Mouse (Mus musculus) naive thymus-derived CD4-positive, alpha-beta T cell, adult 2 months (primary cell): ENCODE data around the gene Tmem151b.

Experiments
- DNase-seq: peaks from one replicate; pipeline ENCODE4 v3.0.0-alpha.2; 2011; ENCODE audit warnings: low read depth

Gene Tmem151b

GRCm38 (mm10) chr17:45564531-45565084, 15.1 kb upstream of the Tmem151b start:
- peak; percentile 48 for DNase-seq

- peak; percentile 88 for DNase-seq
These were observed 14.4 kb upstream of the Tmem151b start, which contains the start of gene Slc35b2 for GRCm38 (mm10) chr17:45563655-45564530. Slc35b2 (plus strand) TSS chr17:45563874.

GRCm38 (mm10) chr17:45563216-45563615, 13.7 kb upstream of the Tmem151b start:
- DNase-seq: peak; percentile 38

GRCm38 (mm10) chr17:45559732-45560525, 10.5 kb upstream of the Tmem151b start:
- DNase-seq: peak; percentile 16

- peak; percentile 78 for DNase-seq
These were observed 8.8 kb upstream of the Tmem151b start for GRCm38 (mm10) chr17:45557998-45558862.

GRCm38 (mm10) chr17:45557246-45557824, 7.9 kb upstream of the Tmem151b start:
- peak; percentile 53 for DNase-seq

GRCm38 (mm10) chr17:45556514-45557245, 7.2 kb upstream of the Tmem151b start:
- DNase-seq: peak; percentile 47

- DNase-seq: no peak
These were observed 6.6 kb upstream of the Tmem151b start for GRCm38 (mm10) chr17:45556107-45556489.

GRCm38 (mm10) chr17:45555452-45556106, 6.1 kb upstream of the Tmem151b start, which contains the start of gene Nfkbie:
Nfkbie (plus strand) TSS chr17:45555703.
- peak; percentile 98 for DNase-seq

GRCm38 (mm10) chr17:45554420-45554819, 4.9 kb upstream of the Tmem151b start:
- DNase-seq: peak; percentile 37

- DNase-seq: no peak
These were observed 3.6 kb upstream of the Tmem151b start for GRCm38 (mm10) chr17:45553065-45553464.

- DNase-seq: peak; percentile 94
These were observed 2.5 kb upstream of the Tmem151b start for GRCm38 (mm10) chr17:45551816-45552451.

GRCm38 (mm10) chr17:45551249-45551796, 1.8 kb upstream of the Tmem151b start:
- peak; percentile 23 for DNase-seq

GRCm38 (mm10) chr17:45550253-45550652, 776 bp upstream of the Tmem151b start:
- DNase-seq: no peak

- peak; percentile 57 for DNase-seq
These were observed 650 bp downstream of the Tmem151b start for GRCm38 (mm10) chr17:45548541-45549512.

GRCm38 (mm10) chr17:45547461-45548190, 1.9 kb downstream of the Tmem151b start:
- DNase-seq: peak; percentile 10

- no peak for DNase-seq
These were observed 2.5 kb downstream of the Tmem151b start for GRCm38 (mm10) chr17:45546941-45547340.
